Mouse (Mus musculus): Measurements from ENCODE around the gene Chd9. TPM values are rescaled to one million over a fixed set of nuclear protein-coding genes. Genes with fewer than 3 reads are reported as not detected.

The Chd9 gene
- total RNA-seq, 2 experiments from 2014 or later = 133 to 138 TPM

Small RNA genes lying within 50 kb of the gene (microRNA-seq; reads per million reads assigned to microRNA genes)
- gene Gm44382 = 0 reads per million in 2 experiments

Other genes starting within 250 kb of the Chd9 start
- 1 to 10 TPM in 1 of 2 experiments, under 1 TPM in 1; 0.86 to 1.3 TPM for gene Gm19935, start 11.0 kb upstream of the Chd9 start, total RNA-seq (2021)
- 10 to 100 TPM; 30.6 to 30.7 TPM for gene Rbl2, start 241.7 kb downstream of the Chd9 start, total RNA-seq (2021)